Mouse (Mus musculus): ENCODE measurements around the gene Gstt2. TPM values are rescaled to one million over a fixed set of nuclear protein-coding genes. Genes with fewer than 3 reads are reported as not detected.

Gstt2 gene
- total and polyA plus RNA-seq, 3 experiments = 12.2 to 68.9 (median 49.2) TPM

DNA sequence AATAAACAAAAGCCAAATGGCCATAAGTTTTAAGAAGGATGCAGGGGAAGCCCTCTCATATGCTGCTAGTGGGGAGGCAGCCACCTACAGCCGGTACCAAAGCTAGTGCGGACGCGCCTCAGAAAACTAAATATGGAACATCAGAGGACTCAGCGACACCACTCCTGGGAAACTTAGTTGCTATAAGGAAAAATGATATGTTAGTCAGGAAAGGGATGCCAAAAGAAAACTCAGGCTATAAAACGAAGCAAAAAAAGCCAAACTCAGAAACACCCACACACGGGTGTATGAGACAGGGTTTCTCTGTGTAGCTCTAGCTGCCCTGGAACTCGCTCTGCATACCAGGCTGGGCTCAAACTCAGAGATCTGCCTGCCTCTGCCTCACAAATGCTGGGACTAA is 48.9 kb downstream of the Gstt2 start:
- Histone ChIP-seq H3K4me3 (ENCODE audit: low read depth, low read length) (no peak overlapping the region), H3K9me3 (replicated peaks) (no peaks in the 10 kb centered on the region), H3K36me3 (replicated peaks) (no peaks in the 10 kb centered on the region), H3K27me3 (ENCODE audit: insufficient read depth, low read length) (peaks cover 30% of the 10 kb centered on the region), H3K4me1 (ENCODE audit: insufficient read depth, low read depth, low read length) (0 out of 2 replicates have a peak, but pooled peaks cover 2% of the 10 kb centered on the region)
- no peak for TF ChIP-seq POLR2AphosphoS5 (IDR thresholded peaks at IDR 0.05; ENCODE audit: insufficient replicate concordance, low read depth, low read length)
- no peak for TF ChIP-seq CTCF (IDR thresholded peaks at IDR 0.05; ENCODE audit: low read depth, low read length)
- no peak for TF ChIP-seq GATA1 (IDR thresholded peaks at IDR 0.05; ENCODE audit: borderline replicate concordance, low read length)
- no peak for TF ChIP-seq GATA2 (IDR thresholded peaks at IDR 0.05; ENCODE audit: borderline replicate concordance, low read depth, low read length)
- no peak for TF ChIP-seq TAL1 (conservative IDR thresholded peaks at IDR 0.05; ENCODE audit: low read depth, low read length)
- ATAC-seq (ENCODE audit: extremely low read depth, insufficient number of reproducible peaks, low FRiP score, poor library complexity, severe bottlenecking) = no peak
- DNase-seq (ENCODE audit: low spot score) = no peak

DNA sequence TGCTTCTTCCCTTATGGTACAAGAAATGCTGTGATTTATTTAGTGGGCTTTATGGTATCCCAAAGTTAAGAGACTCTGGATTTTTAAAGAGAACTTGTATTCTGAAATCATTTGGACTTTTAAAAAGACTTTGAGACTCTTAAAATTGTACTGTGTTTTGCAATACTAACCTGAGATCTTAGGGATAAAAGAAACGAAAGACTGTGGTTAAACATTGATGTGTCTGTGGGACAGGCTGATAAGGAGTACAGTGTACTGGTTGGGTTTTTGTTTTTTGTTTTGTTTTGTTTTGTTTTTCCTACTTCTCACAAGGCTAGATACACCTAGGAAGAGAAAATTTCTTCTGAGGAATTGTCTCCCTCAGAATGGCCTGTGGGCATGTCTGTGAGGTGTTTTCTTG is 51.8 kb downstream of the Gstt2 start:
- TF ChIP-seq CTCF (IDR thresholded peaks at IDR 0.05; ENCODE audit: low read depth, low read length) (no peak), POLR2AphosphoS5 (IDR thresholded peaks at IDR 0.05; ENCODE audit: insufficient replicate concordance, low read depth, low read length) (no peak), GATA2 (IDR thresholded peaks at IDR 0.05; ENCODE audit: borderline replicate concordance, low read depth, low read length) (no peak), GATA1 (IDR thresholded peaks at IDR 0.05; ENCODE audit: borderline replicate concordance, low read length) (no peak), TAL1 (conservative IDR thresholded peaks at IDR 0.05; ENCODE audit: low read depth, low read length) (no peak)
- no peak for DNase-seq (ENCODE audit: low spot score)
- no peaks in the 10 kb centered on the region for H3K9me3 ChIP-seq (replicated peaks)
- no peak for ATAC-seq (ENCODE audit: extremely low read depth, insufficient number of reproducible peaks, low FRiP score, poor library complexity, severe bottlenecking)
- no peaks in the 10 kb centered on the region for H3K36me3 ChIP-seq (replicated peaks)
- no peak overlapping the region for H3K4me3 ChIP-seq (ENCODE audit: low read depth, low read length)
- H3K27me3 ChIP-seq (ENCODE audit: insufficient read depth, low read length) = peaks cover 42% of the 10 kb centered on the region
- H3K4me1 ChIP-seq (ENCODE audit: insufficient read depth, low read depth, low read length) = peaks cover 5% of the 10 kb centered on the region

Other genes with a start within 250 kb of the Gstt2 start
- not detected in 2 replicates for gene Ggt5, start 248.1 kb downstream of the Gstt2 start, total RNA-seq (2014; fragmentation: Nextera tagmentation)
- gene Ggt5, start 248.1 kb downstream of the Gstt2 start, total RNA-seq (2017) = 0.22 TPM in 1 of 2 replicates, not detected in the other
- gene Ggt5, start 248.1 kb downstream of the Gstt2 start, polyA plus RNA-seq (2012) = not detected in 2 replicates
- gene Susd2, start 193.4 kb downstream of the Gstt2 start, total RNA-seq (2014; fragmentation: Nextera tagmentation) = not detected in 2 replicates
- gene Susd2, start 193.4 kb downstream of the Gstt2 start, total RNA-seq (2017) = 0.05 and 0.06 TPM in 2 replicates
- gene Susd2, start 193.4 kb downstream of the Gstt2 start, polyA plus RNA-seq (2012) = 0.06 and 0.10 TPM in 2 replicates
- gene Cabin1, start 73.1 kb downstream of the Gstt2 start, total RNA-seq (2014; fragmentation: Nextera tagmentation) = 96.5 and 108 TPM in 2 replicates
- 28.9 and 30.5 TPM in 2 replicates for gene Cabin1, start 73.1 kb downstream of the Gstt2 start, total RNA-seq (2017)
- gene Cabin1, start 73.1 kb downstream of the Gstt2 start, polyA plus RNA-seq (2012) = 74.0 and 78.7 TPM in 2 replicates
- gene Ddt, start 64.0 kb downstream of the Gstt2 start, total RNA-seq (2014; fragmentation: Nextera tagmentation) = 10.8 and 11.9 TPM in 2 replicates
- 73.2 and 74.6 TPM in 2 replicates for gene Ddt, start 64.0 kb downstream of the Gstt2 start, total RNA-seq (2017)
- 74.6 and 108 TPM in 2 replicates for gene Ddt, start 64.0 kb downstream of the Gstt2 start, polyA plus RNA-seq (2012)
- gene Gm20441, start 56.5 kb downstream of the Gstt2 start, total RNA-seq (2014; fragmentation: Nextera tagmentation) = not detected in 2 replicates
- gene Gm20441, start 56.5 kb downstream of the Gstt2 start, total RNA-seq (2017) = not detected in 2 replicates
- gene Gm20441, start 56.5 kb downstream of the Gstt2 start, polyA plus RNA-seq (2012) = not detected in 2 replicates
- gene Gstt3, start 56.0 kb downstream of the Gstt2 start, total RNA-seq (2014; fragmentation: Nextera tagmentation) = 0.39 TPM in 1 of 2 replicates, not detected in the other
- 0.49 and 1.1 TPM in 2 replicates for gene Gstt3, start 56.0 kb downstream of the Gstt2 start, total RNA-seq (2017)
- 0.18 and 0.24 TPM in 2 replicates for gene Gstt3, start 56.0 kb downstream of the Gstt2 start, polyA plus RNA-seq (2012)
- gene Gstt1, start 38.8 kb downstream of the Gstt2 start, total RNA-seq (2014; fragmentation: Nextera tagmentation) = not detected in 2 replicates
- 0.22 and 1.9 TPM in 2 replicates for gene Gstt1, start 38.8 kb downstream of the Gstt2 start, total RNA-seq (2017)
- 0.07 TPM in 1 of 2 replicates, not detected in the other for gene Gstt1, start 38.8 kb downstream of the Gstt2 start, polyA plus RNA-seq (2012)
- not detected in 2 replicates for gene Gstt4, start 14.9 kb downstream of the Gstt2 start, total RNA-seq (2014; fragmentation: Nextera tagmentation)
- not detected in 2 replicates for gene Gstt4, start 14.9 kb downstream of the Gstt2 start, total RNA-seq (2017)
- gene Gstt4, start 14.9 kb downstream of the Gstt2 start, polyA plus RNA-seq (2012) = not detected in 2 replicates
- gene Mif, start 22.8 kb upstream of the Gstt2 start, total RNA-seq (2014; fragmentation: Nextera tagmentation) = 554 and 596 TPM in 2 replicates
- 1,557 and 1,874 TPM in 2 replicates for gene Mif, start 22.8 kb upstream of the Gstt2 start, total RNA-seq (2017)
- 5,079 and 5,707 TPM in 2 replicates for gene Mif, start 22.8 kb upstream of the Gstt2 start, polyA plus RNA-seq (2012)
- gene Derl3, start 56.0 kb upstream of the Gstt2 start, total RNA-seq (2014; fragmentation: Nextera tagmentation) = not detected in 2 replicates
- gene Derl3, start 56.0 kb upstream of the Gstt2 start, total RNA-seq (2017) = 0.22 TPM in 1 of 2 replicates, not detected in the other
- gene Derl3, start 56.0 kb upstream of the Gstt2 start, polyA plus RNA-seq (2012) = not detected in 2 replicates
- gene Smarcb1, start 84.2 kb upstream of the Gstt2 start, total RNA-seq (2014; fragmentation: Nextera tagmentation) = 48.4 and 54.9 TPM in 2 replicates
- gene Smarcb1, start 84.2 kb upstream of the Gstt2 start, total RNA-seq (2017) = 54.9 and 55.7 TPM in 2 replicates
- 254 and 362 TPM in 2 replicates for gene Smarcb1, start 84.2 kb upstream of the Gstt2 start, polyA plus RNA-seq (2012)
- 135 and 169 TPM in 2 replicates for gene Chchd10, start 95.7 kb upstream of the Gstt2 start, total RNA-seq (2014; fragmentation: Nextera tagmentation)
- 96.3 and 127 TPM in 2 replicates for gene Chchd10, start 95.7 kb upstream of the Gstt2 start, total RNA-seq (2017)
- gene Chchd10, start 95.7 kb upstream of the Gstt2 start, polyA plus RNA-seq (2012) = 376 and 450 TPM in 2 replicates
- not detected in 2 replicates for gene Mmp11, start 99.1 kb upstream of the Gstt2 start, total RNA-seq (2014; fragmentation: Nextera tagmentation)
- gene Mmp11, start 99.1 kb upstream of the Gstt2 start, total RNA-seq (2017) = 0.11 and 0.12 TPM in 2 replicates
- 0.08 TPM in 1 of 2 replicates, not detected in the other for gene Mmp11, start 99.1 kb upstream of the Gstt2 start, polyA plus RNA-seq (2012)
- gene Gm867, start 103.2 kb upstream of the Gstt2 start, total RNA-seq (2014; fragmentation: Nextera tagmentation) = 3.0 and 45.1 TPM in 2 replicates
- not detected in 2 replicates for gene Gm867, start 103.2 kb upstream of the Gstt2 start, total RNA-seq (2017)
- gene Gm867, start 103.2 kb upstream of the Gstt2 start, polyA plus RNA-seq (2012) = not detected in 2 replicates
- gene Vpreb3, start 105.6 kb upstream of the Gstt2 start, total RNA-seq (2014; fragmentation: Nextera tagmentation) = not detected in 2 replicates
- not detected in 2 replicates for gene Vpreb3, start 105.6 kb upstream of the Gstt2 start, total RNA-seq (2017)
- not detected in 2 replicates for gene Vpreb3, start 105.6 kb upstream of the Gstt2 start, polyA plus RNA-seq (2012)
- not detected in 2 replicates for gene Gm5134, start 117.1 kb upstream of the Gstt2 start, total RNA-seq (2014; fragmentation: Nextera tagmentation)
- not detected in 2 replicates for gene Gm5134, start 117.1 kb upstream of the Gstt2 start, total RNA-seq (2017)
- not detected in 2 replicates for gene Gm5134, start 117.1 kb upstream of the Gstt2 start, polyA plus RNA-seq (2012)
- gene Zfp280b, start 195.2 kb upstream of the Gstt2 start, total RNA-seq (2014; fragmentation: Nextera tagmentation) = 27.2 and 27.8 TPM in 2 replicates
- 9.9 and 11.3 TPM in 2 replicates for gene Zfp280b, start 195.2 kb upstream of the Gstt2 start, total RNA-seq (2017)
- 5.3 and 7.9 TPM in 2 replicates for gene Zfp280b, start 195.2 kb upstream of the Gstt2 start, polyA plus RNA-seq (2012)